Mouse (Mus musculus) heart, postnatal 10 days (tissue): ENCODE data around the gene Tyw1. TPM values are rescaled to one million over a fixed set of nuclear protein-coding genes. Genes with fewer than 3 reads are reported as not detected.
A peak's percentile ranks its signal among the peaks of the same experiment; 100 is the strongest.
"Not testable (repeated sequence)": the region's sequence is repeated elsewhere in the genome, so short reads cannot be mapped to it uniquely, and the experiment has no call there.

Experiments used
- DNase-seq, 2 experiments: peaks; one replicate each; pipeline ENCODE4 v3.0.0; 2021
- intact Hi-C: fragments of 180-260 bp; cut with DNase I; formaldehyde crosslinking; loops from one replicate; pipeline ENCODE4 v1.15.1; 2025
- total RNA-seq, 2 experiments: library from RNA; stranded (reverse); gene quantifications; 2 replicates each; pipeline ENCODE4 v1.2.3; 2021

Gene Tyw1
- 1 to 10 TPM; 9.4 to 9.5 TPM for total RNA-seq

DNA sequence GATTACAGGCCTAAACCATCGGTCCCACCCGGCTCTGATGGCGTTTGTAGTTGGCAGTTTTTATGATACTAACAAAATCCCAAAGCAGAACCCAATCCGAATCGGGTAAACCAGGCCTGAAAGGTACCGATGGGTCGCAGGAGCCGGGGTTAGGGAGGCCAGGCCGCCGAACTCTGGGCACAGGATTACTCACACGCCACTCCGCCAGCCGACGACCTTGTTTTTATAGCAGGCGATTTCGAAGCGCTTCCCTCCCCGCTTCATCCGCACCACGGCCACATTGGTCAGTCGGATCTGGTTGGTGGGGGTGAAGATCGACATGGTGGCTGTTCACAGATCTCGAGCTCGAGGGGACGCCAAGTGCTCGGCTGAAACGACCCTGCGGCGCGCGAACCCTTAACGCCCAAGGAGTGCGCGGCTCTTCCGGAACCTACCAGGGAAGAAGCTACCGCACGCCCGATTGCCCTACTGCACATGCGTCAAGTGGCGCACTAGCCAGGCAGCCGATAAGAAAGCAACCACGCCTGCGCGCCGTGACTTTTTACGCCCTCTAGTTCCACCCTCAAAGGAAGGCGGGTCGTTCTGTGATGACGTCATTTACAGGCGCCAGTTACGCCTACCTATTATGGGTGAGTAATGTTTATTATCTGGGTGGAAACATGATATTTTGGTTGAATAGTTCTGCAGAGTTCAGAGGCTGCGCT, at the start of gene Tyw1, which contains the start of gene Sbds:
Gene Tyw1, plus strand, starts transcription at position 603 of the 704 bp plus-strand sequence.
Gene Sbds, minus strand, starts transcription at position 514 of the 704 bp plus-strand sequence.
- peak; percentile 99 for DNase-seq
- intact Hi-C loops = no loop called here

DNA sequence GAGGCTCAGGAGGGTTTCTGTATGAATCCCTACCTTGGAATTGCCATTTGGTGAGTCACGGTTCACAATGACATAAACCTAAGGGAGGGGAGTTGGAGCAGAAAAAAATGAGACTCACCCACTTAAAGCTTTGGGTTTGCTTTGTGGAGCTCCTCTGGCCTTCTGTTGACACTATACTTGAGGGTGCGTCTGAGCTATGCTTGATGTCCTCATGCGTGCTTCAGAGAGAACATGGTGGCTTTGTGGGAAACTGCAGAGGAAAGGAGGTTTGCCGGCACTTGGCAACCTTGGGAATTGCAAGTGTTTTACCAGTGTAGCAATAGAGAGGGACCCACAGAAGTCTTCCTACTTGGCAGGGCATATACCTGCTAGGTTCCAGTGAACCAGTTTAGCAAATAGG, 48.1 kb upstream of the Tyw1 start:
- DNase-seq = no peak
- intact Hi-C loops = no loop called here

DNA sequence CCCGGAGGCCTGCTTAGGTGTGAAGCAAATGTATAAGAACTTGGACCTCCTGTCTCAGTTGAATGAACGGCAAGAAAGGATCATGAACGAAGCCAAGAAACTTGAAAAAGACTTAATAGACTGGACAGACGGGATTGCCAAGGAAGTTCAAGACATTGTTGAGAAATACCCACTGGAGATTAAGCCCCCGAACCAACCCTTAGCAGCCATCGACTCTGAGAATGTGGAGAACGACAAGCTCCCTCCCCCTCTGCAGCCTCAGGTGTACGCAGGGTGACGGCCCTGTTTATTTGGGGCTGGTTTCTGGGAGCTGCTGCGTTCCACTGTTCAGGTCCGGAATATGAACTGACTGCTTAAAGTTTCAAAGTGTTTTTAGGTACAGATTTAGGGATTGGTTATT, 42.5 kb upstream of the Tyw1 start:
- DNase-seq = no peak
- intact Hi-C loops = no loop called here

GRCm38 (mm10) chr5:130216781-130217180, 38.6 kb upstream of the Tyw1 start, which contains the start of gene Tmem248:
Tmem248 (plus strand) TSS chr5:130217081.
- DNase-seq = no peak
- intact Hi-C loops = no loop called here

DNA sequence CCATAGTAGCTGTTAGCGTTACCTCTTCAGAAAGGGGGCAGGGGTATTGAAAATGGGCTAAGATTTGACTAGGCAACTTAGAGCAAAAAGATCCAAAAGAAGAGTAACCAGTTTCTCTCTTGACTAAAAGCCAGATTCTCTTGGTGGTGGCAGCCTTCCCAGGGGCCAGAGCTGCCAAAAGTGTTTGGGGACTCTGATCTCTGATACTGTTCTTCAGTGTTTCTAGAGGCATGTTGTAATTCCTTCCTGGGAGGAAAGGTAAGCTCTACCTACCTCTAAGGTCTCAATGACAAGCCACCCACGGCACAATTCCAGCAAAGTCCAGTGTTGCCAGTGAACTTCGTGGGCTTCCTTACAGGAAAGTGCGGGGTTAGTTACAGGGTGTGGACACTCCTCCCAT, 38.0 kb upstream of the Tyw1 start:
- no peak for DNase-seq
- intact Hi-C loops = no loop called here

GRCm38 (mm10) chr5:130218336-130218735, 37.1 kb upstream of the Tyw1 start:
- intact Hi-C loops = no loop called here
- no peak for DNase-seq

DNA sequence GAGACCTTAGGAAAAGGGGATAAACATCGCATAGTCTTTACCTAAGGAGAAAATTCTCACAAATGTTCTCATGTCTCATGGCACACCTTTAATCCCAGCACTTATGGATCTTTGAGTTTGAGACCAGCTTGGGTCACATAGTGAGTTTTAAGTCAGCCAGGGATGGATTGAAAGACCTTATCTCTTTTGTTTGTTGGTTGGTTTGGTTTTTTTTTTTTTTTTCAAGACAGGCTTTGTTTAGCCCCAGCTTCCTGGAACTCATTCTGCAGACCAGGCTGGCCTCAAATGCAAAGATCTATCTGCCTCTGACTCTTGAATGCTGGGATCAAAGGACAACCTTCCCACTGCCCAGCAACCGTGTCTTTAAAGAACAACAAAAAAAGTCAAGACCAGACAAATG, 34.1 kb upstream of the Tyw1 start:
- intact Hi-C loops = loop anchor here (5.0 kb wide), 2 partner anchors 49 to 199 kb away; partner anchors contain the start of gene Rabgef1
- no peak for DNase-seq

GRCm38 (mm10) chr5:130221760-130222145, 33.7 kb upstream of the Tyw1 start:
- intact Hi-C loops = loop anchor here (5.0 kb wide), 2 partner anchors 49 to 199 kb away; partner anchors contain the start of gene Rabgef1
- no peak for DNase-seq

- intact Hi-C loops = loop anchor here (5.0 kb wide), 2 partner anchors 50 to 200 kb away; partner anchors contain the start of gene Rabgef1
- peak; percentile 96 to 98 for DNase-seq
Measured at GRCm38 (mm10) chr5:130222146-130223004, 33.0 kb upstream of the Tyw1 start.

DNA sequence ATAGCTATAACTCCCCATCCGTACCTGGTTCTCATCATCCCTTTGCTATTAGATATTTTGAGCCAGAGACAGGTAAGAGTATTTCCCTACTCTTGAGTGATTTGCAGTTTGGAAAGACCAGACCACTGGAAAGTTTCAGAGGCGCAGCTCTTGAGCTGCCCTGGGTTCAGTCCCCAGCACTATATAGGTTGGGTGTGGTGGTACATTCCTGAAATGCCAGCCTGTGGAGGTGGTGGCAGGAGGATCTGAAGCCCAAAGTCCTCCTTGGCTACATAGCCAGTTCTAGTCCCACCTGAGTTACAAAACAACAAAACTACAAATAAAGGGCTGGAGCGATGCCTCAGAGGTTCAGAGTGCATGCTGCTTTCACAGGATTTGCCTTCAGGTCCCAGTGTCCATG, 28.6 kb upstream of the Tyw1 start:
- DNase-seq = no peak
- intact Hi-C loops = no loop called here

GRCm38 (mm10) chr5:130228120-130228519, 27.3 kb upstream of the Tyw1 start:
- intact Hi-C loops = no loop called here
- DNase-seq = no peak

DNA sequence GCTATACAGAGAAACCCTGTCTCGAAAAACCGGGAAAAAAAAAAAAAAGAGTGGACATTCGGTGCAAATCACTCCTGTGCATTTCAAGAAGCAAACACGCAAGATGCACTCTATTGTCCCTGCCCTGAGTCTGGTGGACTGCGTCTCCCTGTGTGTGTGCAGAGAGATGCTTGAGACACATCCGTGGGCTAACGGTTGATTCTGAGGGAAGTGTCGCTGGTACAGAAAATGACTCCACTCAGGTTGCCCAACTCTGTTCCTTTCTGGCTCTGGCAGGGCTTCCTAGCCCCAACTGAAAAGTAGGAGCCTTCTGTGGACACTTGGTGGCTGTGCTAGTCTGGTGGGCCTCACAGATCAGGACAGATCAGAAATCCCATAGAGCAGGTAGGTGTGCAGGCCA, 19.1 kb upstream of the Tyw1 start:
- intact Hi-C loops = no loop called here
- no peak for DNase-seq

- no peak for DNase-seq
- intact Hi-C loops = no loop called here
Measured at GRCm38 (mm10) chr5:130239236-130239635, 16.2 kb upstream of the Tyw1 start.

DNA sequence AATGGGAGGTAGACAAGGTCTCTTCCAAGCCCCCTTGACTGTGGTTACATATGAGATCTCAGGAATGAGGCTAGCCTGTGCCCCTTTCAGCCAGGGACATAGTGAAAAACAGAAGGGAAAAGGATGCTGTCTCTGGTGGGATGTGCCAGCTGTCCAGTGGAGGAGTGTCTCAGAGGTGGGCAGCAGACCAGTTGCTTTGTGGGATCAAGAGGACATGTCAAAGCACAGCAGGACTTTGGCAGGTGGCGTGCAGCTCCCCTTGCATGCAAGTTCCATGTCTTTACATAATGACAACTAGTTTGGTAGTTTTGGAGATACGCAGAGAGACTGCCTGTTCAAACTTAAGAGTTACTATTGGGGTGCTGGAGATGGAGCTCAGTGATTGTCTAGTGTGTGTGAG, 15.6 kb upstream of the Tyw1 start:
- intact Hi-C loops = no loop called here
- no peak for DNase-seq

DNA sequence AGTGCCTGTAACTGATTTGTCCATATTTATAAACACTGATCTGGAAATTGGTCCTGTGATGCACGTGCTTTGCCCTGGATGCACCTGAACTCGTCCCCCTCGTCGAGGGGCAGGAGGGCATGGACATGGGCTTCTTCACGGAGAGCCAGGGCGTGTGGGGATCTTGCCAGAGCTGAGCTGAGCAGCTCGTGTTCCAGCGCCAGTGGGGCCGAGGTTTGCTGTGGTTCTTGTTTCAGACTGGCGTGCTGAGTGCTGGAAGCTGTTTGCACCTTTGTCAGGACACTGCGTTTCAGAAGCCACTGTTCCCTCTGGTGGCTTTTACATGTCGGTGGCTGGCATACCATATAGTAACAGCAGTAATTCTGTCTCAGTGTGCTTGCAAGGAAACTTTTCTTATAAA, 14.0 kb upstream of the Tyw1 start:
- intact Hi-C loops = no loop called here

DNA sequence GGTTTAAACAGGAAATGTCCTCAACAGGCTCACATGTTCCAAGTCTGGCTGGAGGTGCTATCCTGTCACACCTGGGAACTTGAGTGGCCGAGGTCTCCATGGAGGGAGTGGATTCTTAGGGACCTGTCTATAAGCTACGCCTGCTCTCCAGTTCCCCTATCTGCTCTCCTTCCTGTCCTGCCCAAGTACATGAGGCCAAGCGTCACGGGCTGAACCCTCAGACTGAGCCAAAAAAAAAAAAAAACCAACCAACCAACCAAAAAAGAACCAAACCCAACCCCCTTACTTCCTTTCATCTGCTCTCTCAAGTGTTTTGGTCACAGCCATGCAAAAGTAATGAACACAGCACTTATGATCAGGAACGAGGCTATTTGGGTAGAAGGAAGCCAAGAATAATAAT, 7.6 kb upstream of the Tyw1 start:
- intact Hi-C loops = no loop called here
- no peak for DNase-seq

More for the DNA sequence above, 14.0 kb upstream of the Tyw1 start:
- no peak for DNase-seq

DNA sequence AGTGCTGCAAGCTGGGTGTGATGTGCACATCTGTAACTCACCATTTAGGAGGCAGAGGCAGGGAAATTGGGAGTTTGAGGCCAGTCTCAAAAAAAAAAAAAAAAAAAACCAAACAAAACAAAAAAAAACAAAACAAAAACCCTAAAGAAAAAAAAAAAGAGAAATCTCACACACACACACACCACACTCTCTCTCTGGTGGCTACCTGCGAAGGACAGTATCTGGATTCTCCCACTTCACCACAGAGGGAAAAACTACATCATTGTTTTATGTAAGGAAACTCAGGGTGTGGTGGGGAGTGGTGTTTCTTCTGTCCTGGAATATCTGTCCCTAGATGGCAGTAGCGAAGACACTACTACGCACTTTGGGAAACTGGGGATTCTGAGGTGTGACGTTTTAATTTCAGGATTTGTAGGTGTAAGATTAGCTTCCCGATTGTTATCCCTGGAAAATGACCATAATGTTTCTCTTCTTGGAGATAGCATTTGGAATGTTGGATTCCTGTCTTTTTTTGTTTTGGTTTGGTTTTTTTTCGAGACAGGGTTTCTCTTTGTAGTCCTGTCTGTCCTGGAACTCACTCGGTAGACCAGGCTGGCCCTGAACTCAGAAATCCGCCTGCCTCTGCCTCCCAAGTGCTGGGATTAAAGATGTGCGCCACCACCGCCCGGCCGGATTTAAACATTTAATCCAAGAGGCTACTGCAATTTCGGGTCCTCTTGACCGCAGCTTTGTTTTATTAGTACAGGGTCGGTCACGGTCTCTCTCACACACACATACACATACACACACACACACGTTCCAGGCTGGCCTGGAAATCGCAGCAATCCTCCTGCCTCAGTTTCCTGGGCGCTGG, 1.0 kb upstream of the Tyw1 start:
- intact Hi-C loops = loop anchor here (5.0 kb wide), 1 partner anchor 77 kb away; no protein-coding TSS in a partner anchor
- DNase-seq = peak; percentile 43 to 56

GRCm38 (mm10) chr5:130255799-130256525, 543 bp downstream of the Tyw1 start:
- DNase-seq, intact Hi-C loops: not testable (repeated sequence)

DNA sequence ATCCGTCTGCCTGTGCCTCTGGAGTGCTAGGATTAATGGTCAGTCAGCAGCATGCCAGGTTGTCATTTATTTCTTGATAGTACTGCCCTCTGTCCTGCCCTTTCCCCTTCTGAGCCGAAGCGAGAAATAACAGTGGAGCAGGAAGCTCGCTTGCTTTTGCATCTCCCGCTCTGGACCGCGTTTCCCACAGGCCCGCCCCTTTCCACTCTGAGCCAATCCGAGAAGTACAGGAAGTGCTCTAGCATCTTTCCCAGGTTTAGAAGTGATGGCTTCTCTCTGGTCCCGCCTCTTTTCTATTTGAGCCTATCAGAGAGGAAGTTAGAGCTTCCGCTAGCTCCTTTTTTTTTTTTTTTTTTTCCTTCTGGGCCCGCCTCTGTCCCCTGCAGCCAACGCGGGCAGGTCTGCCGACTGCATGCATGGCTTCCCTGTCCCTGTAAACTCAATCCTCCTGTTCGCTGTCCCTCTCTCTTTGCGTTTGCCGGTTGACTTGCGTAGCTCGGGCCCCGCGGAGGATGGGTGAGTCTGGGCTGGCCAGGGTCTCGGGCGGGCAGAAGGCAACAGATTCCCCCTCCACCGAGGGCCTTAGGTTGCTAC, 1.4 kb downstream of the Tyw1 start:
- DNase-seq = peak; percentile 98
- intact Hi-C loops = no loop called here

GRCm38 (mm10) chr5:130257303-130257702, 1.9 kb downstream of the Tyw1 start:
- intact Hi-C loops = no loop called here
- DNase-seq = no peak
